Mouse (Mus musculus): ENCODE results near the gene Ppm1h. TPM values are rescaled to one million over a fixed set of nuclear protein-coding genes. Genes with fewer than 3 reads are reported as not detected.
"Not testable (repeated sequence)": the region's sequence is repeated elsewhere in the genome, so short reads cannot be mapped to it uniquely, and the experiment has no call there.

Gene Ppm1h
- polyA plus RNA-seq, 1 experiment from 2014 or later = 8.1 TPM

DNA sequence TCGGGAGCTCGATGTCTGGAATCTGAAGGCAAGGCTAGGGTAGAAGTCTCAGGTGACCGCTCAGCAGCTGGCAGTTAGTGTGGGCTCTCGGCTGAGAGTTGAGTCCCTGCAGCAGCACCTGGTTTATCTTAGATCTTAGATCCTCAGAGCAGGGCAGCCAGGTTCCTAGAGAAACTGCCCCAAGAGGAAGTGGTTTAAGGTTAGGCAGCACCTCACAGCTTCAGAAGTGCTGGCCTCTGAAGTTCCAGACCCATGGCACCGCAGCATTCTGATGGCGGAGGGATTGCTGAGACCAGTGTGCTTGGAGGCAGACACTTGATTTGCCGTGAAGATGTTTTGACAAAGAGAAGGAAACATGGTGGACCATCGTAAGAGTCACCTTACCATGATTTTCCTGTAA lies 237.3 kb downstream of the Ppm1h start:
- no peak overlapping the region for H3K27ac ChIP-seq (replicated peaks)
- WGBS = 84% methylated on average over 8 of the region's 8 CpGs

DNA sequence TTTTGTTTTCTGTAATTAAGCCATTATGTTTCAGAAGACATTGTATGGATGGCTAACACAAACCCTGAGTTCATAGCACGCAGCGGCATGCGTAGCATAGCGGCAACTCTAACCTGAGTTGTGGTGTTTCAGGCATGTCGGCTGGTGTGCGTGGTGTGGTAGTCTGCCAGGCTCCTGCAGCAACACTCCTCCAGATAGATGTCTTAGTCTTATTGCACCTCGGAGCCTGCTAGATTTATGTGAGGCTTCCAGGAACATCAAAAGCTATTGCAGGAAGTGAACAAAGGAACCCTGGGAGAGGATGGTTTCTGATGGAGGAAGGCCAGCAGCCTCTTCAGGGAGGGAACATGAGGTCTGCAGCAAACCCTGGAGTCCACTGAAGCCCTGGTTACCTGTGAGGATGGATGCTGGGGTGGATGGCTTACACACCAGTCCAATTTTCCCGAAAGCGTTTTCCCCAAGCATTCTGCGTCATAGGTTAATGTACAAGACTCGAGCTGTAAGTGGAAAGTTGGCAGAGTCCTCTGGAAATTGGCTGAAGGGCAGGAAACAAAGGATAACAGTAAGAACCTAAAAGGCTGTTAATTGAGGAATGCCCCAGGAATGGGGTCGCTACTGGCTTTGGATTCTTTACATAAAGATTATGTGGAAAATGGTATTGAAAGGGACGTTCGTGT lies 239.2 kb downstream of the Ppm1h start:
- no peaks in the 10 kb centered on the region for H3K27me3 ChIP-seq
- ATAC-seq (ENCODE audit: low FRiP score, low read depth) = no peak
- H3K9ac ChIP-seq (replicated peaks) = no peak overlapping the region
- no peak overlapping the region for H3K27ac ChIP-seq (replicated peaks)
- no peak overlapping the region for H3K4me3 ChIP-seq
- H3K36me3 ChIP-seq = 0 out of 2 replicates have a peak, but pooled peaks cover 6% of the 10 kb centered on the region
- peaks cover 4% of the 10 kb centered on the region for H3K4me1 ChIP-seq
- 93% methylated on average over 14 of the region's 14 CpGs for WGBS
- no peaks in the 10 kb centered on the region for H3K9me3 ChIP-seq
- no peak overlapping the region for H3K4me2 ChIP-seq (replicated peaks)

More for the DNA sequence above, 237.3 kb downstream of the Ppm1h start:
- Histone ChIP-seq H3K9ac (replicated peaks) (no peak overlapping the region), H3K4me2 (replicated peaks) (no peak overlapping the region), H3K36me3 (0 out of 2 replicates have a peak, but pooled peaks cover 5% of the 10 kb centered on the region), H3K4me1 (peaks cover 18% of the 10 kb centered on the region), H3K9me3 (no peaks in the 10 kb centered on the region), H3K27me3 (no peaks in the 10 kb centered on the region), H3K4me3 (no peak overlapping the region)
- ATAC-seq (ENCODE audit: low FRiP score, low read depth) = no peak

DNA sequence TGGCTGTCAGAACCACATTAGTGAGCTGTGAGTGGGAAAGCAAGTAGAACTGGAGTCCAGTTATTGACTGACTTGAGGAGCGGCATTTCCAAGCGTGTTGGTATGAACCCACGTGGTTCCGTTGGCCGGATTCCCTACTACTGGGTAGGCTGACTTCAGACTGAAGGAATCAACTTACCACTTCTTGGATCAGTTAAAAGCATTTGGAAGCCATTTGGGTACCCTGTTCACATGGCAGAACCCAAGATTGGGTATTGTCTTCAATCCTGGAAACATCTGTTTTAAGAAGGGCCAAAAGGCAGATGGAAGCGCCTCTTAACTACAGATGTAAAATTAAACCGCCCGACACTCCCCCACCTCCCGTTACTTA lies 239.7 kb downstream of the Ppm1h start:
- ATAC-seq (ENCODE audit: low FRiP score, low read depth) = no peak

DNA sequence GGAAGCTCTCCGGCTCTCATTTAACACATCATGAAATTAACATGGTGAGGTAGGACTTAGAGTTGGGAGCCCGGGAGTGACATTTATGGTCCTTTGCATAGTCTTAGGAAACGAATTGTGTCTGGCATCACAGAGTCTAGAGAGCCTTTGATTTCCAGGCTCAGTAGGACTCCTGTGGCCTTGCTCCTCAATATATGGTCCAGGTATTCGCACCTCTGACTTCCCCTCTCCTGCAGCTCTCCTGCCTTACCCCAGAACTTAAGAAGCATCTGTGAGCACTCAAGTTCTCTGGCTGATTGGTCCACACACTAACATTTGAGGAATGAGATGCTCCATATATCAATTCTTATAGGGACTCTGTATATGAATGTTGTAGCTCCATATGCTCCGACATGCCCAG lies 240.2 kb downstream of the Ppm1h start:
- no peak overlapping the region for H3K4me3 ChIP-seq
- H3K4me1 ChIP-seq = no peaks in the 10 kb centered on the region; the same call in 1 of the 2 replicates

More for the DNA sequence above, 239.7 kb downstream of the Ppm1h start:
- H3K27ac ChIP-seq (replicated peaks) = no peak overlapping the region
- H3K36me3 ChIP-seq = 0 out of 2 replicates have a peak, but pooled peaks cover 6% of the 10 kb centered on the region
- no peaks in the 10 kb centered on the region for H3K9me3 ChIP-seq
- H3K4me3 ChIP-seq = no peak overlapping the region
- no peaks in the 10 kb centered on the region; the same call in 1 of the 2 replicates for H3K4me1 ChIP-seq
- WGBS = 91% methylated on average over 9 of the region's 9 CpGs
- H3K4me2 ChIP-seq (replicated peaks) = no peak overlapping the region
- H3K9ac ChIP-seq (replicated peaks) = no peak overlapping the region
- H3K27me3 ChIP-seq = no peaks in the 10 kb centered on the region

DNA sequence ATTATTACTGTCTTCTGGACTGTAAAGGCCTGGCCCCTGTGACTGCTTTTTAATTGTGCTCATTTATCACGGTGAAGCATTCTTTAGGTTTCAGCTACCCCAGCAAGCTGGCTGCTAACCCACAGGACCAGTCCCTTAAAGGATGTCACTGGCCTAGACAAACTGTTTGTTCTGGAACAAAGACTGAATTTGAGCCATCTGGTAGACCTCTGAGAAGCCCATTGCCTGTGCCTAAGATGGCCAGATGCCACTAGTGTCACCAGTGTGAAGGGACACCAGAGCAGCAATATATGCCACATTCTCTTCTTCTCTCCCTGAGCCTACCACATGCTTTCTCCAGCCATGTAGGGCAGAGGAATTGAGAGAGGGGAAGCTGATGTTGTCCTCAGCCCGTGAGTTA lies 240.9 kb downstream of the Ppm1h start:
- H3K4me3 ChIP-seq = no peak overlapping the region
- WGBS = 80% methylated on average over 2 of the region's 2 CpGs
- no peaks in the 10 kb centered on the region for H3K9me3 ChIP-seq
- ATAC-seq (ENCODE audit: low FRiP score, low read depth) = no peak
- H3K9ac ChIP-seq (replicated peaks) = no peak overlapping the region
- H3K36me3 ChIP-seq = 0 out of 2 replicates have a peak, but pooled peaks cover 6% of the 10 kb centered on the region
- H3K27me3 ChIP-seq = no peaks in the 10 kb centered on the region
- no peaks in the 10 kb centered on the region; the same call in 1 of the 2 replicates for H3K4me1 ChIP-seq
- no peak overlapping the region for H3K4me2 ChIP-seq (replicated peaks)
- H3K27ac ChIP-seq (replicated peaks) = no peak overlapping the region

More for the DNA sequence above, 240.2 kb downstream of the Ppm1h start:
- Histone ChIP-seq H3K27ac (replicated peaks) (no peak overlapping the region), H3K4me2 (replicated peaks) (no peak overlapping the region), H3K9ac (replicated peaks) (no peak overlapping the region), H3K27me3 (no peaks in the 10 kb centered on the region), H3K9me3 (no peaks in the 10 kb centered on the region), H3K36me3 (0 out of 2 replicates have a peak, but pooled peaks cover 6% of the 10 kb centered on the region)
- 93% methylated on average over 5 of the region's 5 CpGs for WGBS
- no peak for ATAC-seq (ENCODE audit: low FRiP score, low read depth)

DNA sequence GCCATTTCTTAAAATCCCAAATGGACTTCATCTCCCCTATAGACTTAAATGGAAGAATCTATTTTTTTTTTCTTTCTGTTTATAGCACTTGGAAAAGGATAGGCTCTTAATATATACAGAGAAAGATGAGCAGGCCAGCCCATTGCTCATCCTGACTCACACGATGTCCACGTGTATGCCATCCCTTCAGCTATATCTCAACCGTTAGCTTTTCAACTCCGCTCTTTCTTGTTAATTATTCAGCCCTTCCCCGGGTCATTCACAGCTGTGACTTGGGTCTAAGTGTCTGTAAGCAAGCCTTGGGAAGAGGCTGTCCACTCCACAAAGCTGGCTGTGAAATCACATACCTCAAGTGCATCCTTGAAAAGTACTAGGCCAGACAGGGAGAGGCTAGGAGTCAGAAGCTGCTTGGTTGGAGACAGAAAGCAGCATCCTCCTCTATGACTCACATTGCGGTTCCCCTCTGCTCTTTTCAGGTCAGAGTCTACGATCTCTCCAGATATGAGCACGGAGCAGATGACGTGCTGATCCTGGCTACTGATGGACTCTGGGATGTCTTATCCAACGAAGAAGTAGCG lies 241.7 kb downstream of the Ppm1h start:
- Histone ChIP-seq H3K27ac (replicated peaks) (no peak overlapping the region), H3K4me2 (replicated peaks) (no peak overlapping the region), H3K4me1 (peaks cover 2% of the 10 kb centered on the region; the same call in 1 of the 2 replicates), H3K9me3 (no peaks in the 10 kb centered on the region), H3K4me3 (no peak overlapping the region), H3K36me3 (0 out of 2 replicates have a peak, but pooled peaks cover 6% of the 10 kb centered on the region), H3K9ac (replicated peaks) (no peak overlapping the region), H3K27me3 (no peaks in the 10 kb centered on the region)
- 93% methylated on average over 11 of the region's 11 CpGs for WGBS
- no peak for ATAC-seq (ENCODE audit: low FRiP score, low read depth)

DNA sequence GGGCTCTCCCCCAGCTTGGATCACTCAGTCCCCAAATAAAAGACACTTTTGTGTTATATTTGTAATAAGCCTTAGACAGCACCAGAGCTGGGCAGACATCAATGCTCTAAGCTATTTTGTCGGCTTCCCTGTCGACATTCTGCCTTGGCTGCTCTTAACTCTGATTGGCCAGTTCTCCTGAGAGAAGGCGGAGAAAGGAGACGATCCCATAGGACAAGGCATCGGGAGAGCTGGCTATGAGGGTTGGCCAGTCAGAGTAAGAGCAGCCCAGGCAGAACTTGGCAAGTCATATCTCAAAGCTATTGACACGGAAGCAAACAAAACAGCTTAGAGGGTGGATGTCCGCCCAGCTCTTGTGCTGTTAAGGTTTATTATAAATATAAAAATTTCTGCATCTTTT lies 243.7 kb downstream of the Ppm1h start:
- Histone ChIP-seq H3K4me1 (peaks cover 2% of the 10 kb centered on the region; the same call in 1 of the 2 replicates), H3K4me2 (replicated peaks) (no peak overlapping the region), H3K27me3 (no peaks in the 10 kb centered on the region), H3K27ac (replicated peaks) (no peak overlapping the region), H3K4me3 (no peak overlapping the region), H3K9me3 (no peaks in the 10 kb centered on the region), H3K36me3 (0 out of 2 replicates have a peak, but pooled peaks cover 6% of the 10 kb centered on the region), H3K9ac (replicated peaks) (no peak overlapping the region)
- WGBS = 39% methylated on average over 7 of the region's 7 CpGs
- ATAC-seq (ENCODE audit: low FRiP score, low read depth) = peak; percentile 72; the same call in 1 of the 2 replicates

DNA sequence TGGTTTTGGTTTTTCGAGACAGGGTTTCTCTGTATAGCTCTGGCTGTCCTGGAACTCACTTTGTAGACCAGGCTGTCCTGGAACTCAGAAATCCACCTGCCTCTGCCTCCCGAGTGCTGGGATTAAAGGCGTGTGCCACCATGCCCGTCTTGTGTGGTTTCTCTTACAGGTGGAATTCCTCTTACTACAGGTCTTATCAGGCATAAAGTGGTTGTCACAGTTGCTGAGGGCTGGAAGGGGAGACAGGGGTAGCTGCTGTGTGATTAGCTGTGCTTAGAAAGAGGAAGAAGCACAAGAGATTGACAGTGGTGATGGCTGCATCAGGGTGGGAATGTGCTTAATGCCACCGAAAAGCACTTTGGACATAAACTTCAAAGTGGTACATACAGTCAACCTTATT lies 246.0 kb downstream of the Ppm1h start:
- not testable (repeated sequence) for H3K27me3 ChIP-seq; H3K4me2 ChIP-seq (replicated peaks); H3K36me3 ChIP-seq; H3K9ac ChIP-seq (replicated peaks); H3K4me1 ChIP-seq; H3K27ac ChIP-seq (replicated peaks); H3K4me3 ChIP-seq; H3K9me3 ChIP-seq; ATAC-seq (ENCODE audit: low FRiP score, low read depth)
- 89% methylated on average over 5 of the region's 5 CpGs for WGBS

DNA sequence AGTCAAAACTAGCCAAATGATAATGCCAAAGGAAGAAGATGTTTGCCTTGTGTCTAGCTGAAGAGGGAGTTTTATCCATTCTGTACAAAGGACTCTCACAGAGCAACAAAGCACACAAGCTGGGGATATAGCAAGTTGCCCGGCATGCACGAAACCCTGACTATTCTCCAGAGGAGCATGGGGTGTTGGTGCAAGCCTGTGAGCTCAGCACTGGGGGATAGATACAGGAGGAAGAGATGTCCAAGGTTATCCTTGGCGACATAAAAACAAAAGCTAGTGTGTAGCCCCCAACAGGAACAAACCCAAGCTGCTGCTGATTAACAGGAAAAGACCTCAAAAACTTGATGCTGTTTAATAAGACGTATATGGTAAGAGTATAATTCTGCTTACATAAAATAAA lies 247.7 kb downstream of the Ppm1h start:
- Histone ChIP-seq H3K27ac (replicated peaks) (no peak overlapping the region), H3K9ac (replicated peaks) (no peak overlapping the region), H3K36me3 (no peaks in the 10 kb centered on the region), H3K9me3 (no peaks in the 10 kb centered on the region), H3K4me3 (no peak overlapping the region), H3K4me1 (peaks cover 24% of the 10 kb centered on the region), H3K27me3 (no peaks in the 10 kb centered on the region), H3K4me2 (replicated peaks) (no peak overlapping the region)
- WGBS = 86% methylated on average over 4 of the region's 4 CpGs
- ATAC-seq (ENCODE audit: low FRiP score, low read depth) = no peak

DNA sequence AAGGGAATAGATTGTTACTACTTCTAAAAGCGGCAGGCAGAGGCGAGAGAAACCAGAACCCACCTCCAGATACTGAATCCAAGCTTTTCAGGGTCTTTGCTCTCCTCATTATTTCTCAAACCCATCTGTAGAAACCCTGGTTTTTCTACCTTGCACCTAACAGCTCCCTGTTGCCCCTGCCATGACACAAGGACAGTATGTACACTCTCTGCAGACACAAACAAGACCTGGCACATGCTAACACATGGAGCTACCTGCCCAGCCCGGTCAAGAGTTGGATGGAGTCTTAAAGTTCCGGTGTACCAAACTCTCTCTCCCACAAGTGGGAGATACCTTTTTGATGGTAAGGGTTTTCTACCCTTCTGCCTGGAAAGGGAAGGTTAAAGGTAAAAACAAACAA lies 252.0 kb downstream of the Ppm1h start:
- Histone ChIP-seq H3K4me1 (peaks cover 38% of the 10 kb centered on the region), H3K27me3 (peaks cover 7% of the 10 kb centered on the region; the same call in 1 of the 2 replicates), H3K4me3 (no peak overlapping the region), H3K9me3 (no peaks in the 10 kb centered on the region), H3K9ac (replicated peaks) (no peak overlapping the region), H3K4me2 (replicated peaks) (no peak overlapping the region), H3K27ac (replicated peaks) (peak overlapping the region; percentile 89), H3K36me3 (no peaks in the 10 kb centered on the region)
- no peak for ATAC-seq (ENCODE audit: low FRiP score, low read depth)
- 84% methylated on average over 4 of the region's 4 CpGs for WGBS

DNA sequence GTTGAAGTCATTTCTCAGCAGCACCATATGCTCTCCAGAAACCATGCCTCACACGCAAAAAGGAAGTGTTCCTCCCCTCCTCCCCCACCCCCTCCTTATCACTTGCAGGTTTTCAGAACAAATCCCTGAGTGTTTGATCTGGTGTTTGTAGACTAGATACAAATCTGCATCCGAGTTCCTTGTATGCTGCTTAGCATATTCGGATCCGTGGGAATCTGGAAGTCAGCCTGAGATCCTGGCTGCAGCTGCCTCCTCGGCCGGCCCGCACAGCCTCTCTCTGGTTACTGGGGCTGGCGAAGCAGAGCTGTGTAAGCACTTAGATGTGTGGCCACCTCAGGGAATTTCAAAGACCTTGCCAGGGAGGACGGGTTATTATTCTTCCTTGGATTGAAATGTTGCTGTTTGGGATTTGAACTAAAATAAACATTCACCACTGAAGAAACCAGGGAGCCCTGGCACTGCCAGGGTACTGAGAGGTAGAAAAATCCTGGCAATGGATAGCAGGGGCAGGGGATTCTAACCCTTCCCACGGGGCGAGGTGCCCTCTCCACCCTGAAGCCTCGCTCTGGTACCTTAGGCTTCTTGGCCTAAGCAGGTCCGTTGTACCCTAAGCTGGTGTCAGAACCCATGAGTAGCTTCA lies 252.8 kb downstream of the Ppm1h start:
- Histone ChIP-seq H3K27me3 (peaks cover 7% of the 10 kb centered on the region; the same call in 1 of the 2 replicates), H3K9ac (replicated peaks) (no peak overlapping the region), H3K4me2 (replicated peaks) (peak overlapping the region; percentile 14), H3K4me1 (peaks cover 38% of the 10 kb centered on the region), H3K4me3 (no peak overlapping the region), H3K36me3 (no peaks in the 10 kb centered on the region), H3K27ac (replicated peaks) (peak overlapping the region; percentile 89), H3K9me3 (no peaks in the 10 kb centered on the region)
- peak; percentile 69 for ATAC-seq (ENCODE audit: low FRiP score, low read depth)
- WGBS = 5% methylated on average over 13 of the region's 13 CpGs

Data from midbrain, embryonic 12.5 days (tissue).